In the genomic region with DNA sequence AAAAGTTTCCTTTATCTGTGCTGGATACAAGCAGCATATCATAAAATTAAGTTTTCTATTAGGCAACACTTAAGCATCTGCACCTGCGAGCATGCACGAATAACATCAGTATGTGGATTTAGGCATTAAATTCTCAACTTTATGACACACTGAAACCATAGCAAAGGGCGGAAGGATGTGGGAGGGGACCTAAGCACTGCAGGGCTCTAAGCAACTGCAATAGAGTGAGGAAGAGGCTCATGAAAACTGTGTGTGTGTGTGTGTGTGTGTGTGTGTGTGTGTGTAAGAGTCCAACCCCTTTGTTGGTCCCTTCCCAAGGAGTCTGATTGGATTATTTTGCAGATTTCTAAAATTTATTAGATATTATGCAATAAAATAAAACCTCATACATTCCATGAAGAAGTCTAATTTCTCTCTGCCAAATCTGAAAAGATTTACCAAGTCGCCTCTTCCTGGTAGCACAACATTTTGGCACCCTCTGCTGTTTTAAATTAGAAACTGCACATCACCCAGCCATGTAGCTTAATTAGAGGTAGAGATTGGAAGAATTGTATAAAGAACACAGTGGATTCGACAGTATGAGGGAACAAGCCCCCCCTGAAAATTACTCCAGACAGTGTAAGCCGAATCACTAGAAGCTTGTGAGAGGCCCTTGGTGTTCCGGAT, we compare ENCODE assay signal across 10 mouse cellular contexts. TPM values are rescaled to one million over a fixed set of nuclear protein-coding genes. Genes with fewer than 3 reads are reported as not detected.
A peak's percentile ranks its signal among the peaks of the same experiment; 100 is the strongest.
DNase-seq lines count a peak whose midpoint lies in the region; ATAC-seq lines count a peak whose summit lies in the region.
"Had no signal": no experiment of that assay in that cellular context is flagged by ENCODE, and none has a peak within 500 bp of the region (broad histone marks: within the 10 kb centered on the region; RNA-seq: fewer than 3 reads in every experiment).

No protein-coding gene starts in this region.

- no peak overlapping the region for H3K4me2 ChIP-seq in embryonic facial prominence, embryonic 11.5 days (ENCODE audit: low read depth, low read length)
- H3K4me2 ChIP-seq: limb, embryonic 13.5 days; stomach, embryonic 15.5 days had no signal

- ATAC-seq in embryonic facial prominence, embryonic 11.5 days (replicated peaks; ENCODE audit: insufficient number of reproducible peaks, low FRiP score, low TSS enrichment, low read depth), result no peak

- DNase-seq in embryonic facial prominence, embryonic 11.5 days (ENCODE audit: low spot score), result peak; percentile 70
- DNase-seq in embryonic facial prominence, embryonic 10.5 days (ENCODE audit: low spot score), result no peak
- DNase-seq in 3134 (ENCODE audit: extremely low read depth, insufficient read length, low spot score) (peak; percentile 13), adipocyte (ENCODE audit: low spot score) (peak; percentile 75)
- DNase-seq in forelimb bud, embryonic 11.5 days (ENCODE audit: low read depth, low spot score), result peak; percentile 40
- peak; percentile 67 for DNase-seq in kidney, postnatal 10 days
- peak; percentile 72 for DNase-seq in lung, postnatal 10 days
- peak; percentile 7 to 31 for DNase-seq in urinary bladder, postnatal 36 days (ENCODE audit: low spot score in 2 of 2)

- 56% methylated on average over 7 of the region's 7 CpGs for WGBS in embryonic facial prominence, embryonic 11.5 days
- 64% methylated on average over 7 of the region's 7 CpGs for WGBS in embryonic facial prominence, embryonic 10.5 days

- H3K27ac ChIP-seq in embryonic facial prominence, embryonic 11.5 days (replicated peaks; ENCODE audit: low read depth, low read length), result no peak overlapping the region
- H3K27ac ChIP-seq in embryonic facial prominence, embryonic 10.5 days (replicated peaks), result no peak overlapping the region
- H3K27ac ChIP-seq: limb, embryonic 13.5 days; stomach, embryonic 15.5 days had no signal

- H3K36me3 ChIP-seq in embryonic facial prominence, embryonic 11.5 days (replicated peaks; ENCODE audit: control insufficient read depth, insufficient read depth, low read depth, low read length), result no peaks in the 10 kb centered on the region
- no peaks in the 10 kb centered on the region for H3K36me3 ChIP-seq in embryonic facial prominence, embryonic 10.5 days (replicated peaks)
- H3K36me3 ChIP-seq: limb, embryonic 13.5 days; stomach, embryonic 15.5 days had no signal

- no peaks in the 10 kb centered on the region for H3K4me1 ChIP-seq in embryonic facial prominence, embryonic 11.5 days (ENCODE audit: control insufficient read depth, insufficient read depth, low read length)
- H3K4me1 ChIP-seq in embryonic facial prominence, embryonic 10.5 days, result no peaks in the 10 kb centered on the region
- H3K4me1 ChIP-seq: limb, embryonic 13.5 days; stomach, embryonic 15.5 days had no signal

- H3K4me3 ChIP-seq in embryonic facial prominence, embryonic 11.5 days (ENCODE audit: low read depth, low read length), result no peak overlapping the region
- no peak overlapping the region for H3K4me3 ChIP-seq in embryonic facial prominence, embryonic 10.5 days
- H3K4me3 ChIP-seq: limb, embryonic 13.5 days; stomach, embryonic 15.5 days had no signal

- H3K9me3 ChIP-seq in embryonic facial prominence, embryonic 11.5 days (replicated peaks; ENCODE audit: control insufficient read depth, low read length), result no peaks in the 10 kb centered on the region
- H3K9me3 ChIP-seq in embryonic facial prominence, embryonic 10.5 days, result no peaks in the 10 kb centered on the region
- H3K9me3 ChIP-seq: limb, embryonic 13.5 days; stomach, embryonic 15.5 days had no signal

- H3K27me3 ChIP-seq in embryonic facial prominence, embryonic 11.5 days (ENCODE audit: control insufficient read depth, insufficient read depth, low read length), result no peaks in the 10 kb centered on the region
- H3K27me3 ChIP-seq in embryonic facial prominence, embryonic 10.5 days (replicated peaks; ENCODE audit: low read depth, poor library complexity, severe bottlenecking), result no peaks in the 10 kb centered on the region
- H3K27me3 ChIP-seq: stomach, embryonic 15.5 days had no signal

- no peak overlapping the region for H3K9ac ChIP-seq in embryonic facial prominence, embryonic 11.5 days (replicated peaks; ENCODE audit: low read length)
- H3K9ac ChIP-seq: limb, embryonic 13.5 days; stomach, embryonic 15.5 days had no signal

RNA-seq across cellular contexts. Expression of gene Slc5a1, which starts 38.9 kb away (rescaled TPM):
- not detected in 2 replicates for polyA plus RNA-seq in embryonic facial prominence, embryonic 11.5 days (2014; fragmentation: Nextera tagmentation; extraction: Ambion mirVana)
- 0.05 TPM in 1 of 2 replicates, not detected in the other for polyA plus RNA-seq in embryonic facial prominence, embryonic 10.5 days (2016; fragmentation: Nextera tagmentation; extraction: Ambion mirVana)
- polyA plus RNA-seq: limb, embryonic 13.5 days had no signal
